Mouse (Mus musculus) megakaryocyte, embryonic 14.5 days (primary cell): Measurements from ENCODE around the gene Prex1.

Experiments
- FLI1 ChIP-seq: IDR thresholded peaks from 2 replicates; pipeline ENCODE4 v1.6.1; 2012; ENCODE audit warnings: low read length, inconsistent platforms, mixed read lengths
- GATA1 ChIP-seq: IDR thresholded peaks from 3 replicates; pipeline ENCODE4 v1.6.1; 2012; ENCODE audit warnings: mixed read lengths, low read length, inconsistent platforms, borderline replicate concordance

DNA sequence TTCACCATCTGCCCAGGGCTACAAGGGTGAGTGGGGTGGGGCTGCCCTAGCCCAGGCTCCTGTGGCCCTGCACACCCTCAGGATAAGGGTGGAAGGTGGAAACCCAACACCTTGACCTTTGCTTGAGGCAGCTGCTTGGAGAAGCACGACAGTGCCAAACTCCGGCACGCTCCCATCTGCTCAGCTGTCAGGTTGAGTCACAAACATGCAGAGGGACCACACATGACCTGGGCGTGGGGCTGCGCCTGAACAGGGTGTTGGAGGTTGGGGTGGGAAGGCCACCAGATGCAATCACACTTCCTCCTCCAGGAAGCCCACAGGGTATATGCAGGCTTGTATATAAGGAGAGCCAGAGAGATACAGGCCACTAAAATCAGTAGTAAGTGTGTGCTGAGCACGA, 26.8 kb upstream of the Prex1 start:
- TF ChIP-seq FLI1 (no peak), GATA1 (no peak)
